Mouse (Mus musculus) limb, embryonic 15.5 days (tissue): ENCODE measurements around the gene Lix1l. TPM values are rescaled to one million over a fixed set of nuclear protein-coding genes. Genes with fewer than 3 reads are reported as not detected.
A peak's percentile ranks its signal among the peaks of the same experiment; 100 is the strongest.

Experiments
- ATAC-seq: fragments of 200-750 bp; cut with Nextera tagmentation; 2 replicates; pipeline ENCODE4 v1.8.0; 2017; ENCODE audit warnings: low read depth, moderate TSS enrichment; ENCODE audit not compliant: insufficient number of reproducible peaks, low FRiP score, low TSS enrichment
- H3K27ac ChIP-seq: fragments of 300-500 bp; sonication (generic); 2 replicates; pipeline ENCODE4 v1.5.1; 2015; ENCODE audit warnings: moderate library complexity, mild to moderate bottlenecking, inconsistent platforms
- H3K27me3 ChIP-seq: fragments of 300-500 bp; sonication (generic); 2 replicates; pipeline ENCODE4 v1.6.1; 2015; ENCODE audit warnings: inconsistent platforms
- H3K36me3 ChIP-seq: fragments of 300-500 bp; sonication (generic); 2 replicates; pipeline ENCODE4 v1.6.1; 2015; ENCODE audit warnings: inconsistent platforms
- H3K4me1 ChIP-seq: fragments of 300-500 bp; sonication (generic); 2 replicates; pipeline ENCODE4 v1.6.1; 2015; ENCODE audit warnings: inconsistent platforms
- H3K4me2 ChIP-seq: fragments of 300-500 bp; sonication (generic); 2 replicates; pipeline ENCODE4 v1.6.1; 2015; ENCODE audit warnings: mild to moderate bottlenecking, inconsistent platforms
- H3K4me3 ChIP-seq: fragments of 300-500 bp; sonication (generic); 2 replicates; pipeline ENCODE4 v1.5.1; 2015; ENCODE audit warnings: mild to moderate bottlenecking, inconsistent platforms
- H3K9ac ChIP-seq: fragments of 300-500 bp; sonication (generic); 2 replicates; pipeline ENCODE4 v1.6.1; 2015; ENCODE audit warnings: inconsistent platforms
- H3K9me3 ChIP-seq: fragments of 300-500 bp; sonication (generic); 2 replicates; pipeline ENCODE4 v1.6.1; 2016; ENCODE audit warnings: inconsistent platforms
- WGBS: fragments of 180-500 bp; shearing (Covaris S2); methylation state at CpG from one replicate; pipeline ENCODE4 v1.1.7; 2015; 5-methylcytosine and 5-hydroxymethylcytosine counted together
- polyA plus RNA-seq: library from polyadenylated mRNA; unstranded; fragments of >200 nt; fragmentation: Nextera tagmentation; extraction: Ambion mirVana; gene quantifications from 2 replicates; pipeline ENCODE4 v1.2.1, GENCODE M21; 2015

Lix1l gene
- polyA plus RNA-seq, 1 experiment from 2014 or later = 9.4 TPM

- Histone ChIP-seq H3K27me3 (no peaks in the 10 kb centered on the region), H3K9me3 (no peaks in the 10 kb centered on the region), H3K4me2 (0 out of 2 replicates have a peak overlapping the region, but pooled peaks have one; percentile 19), H3K36me3 (no peaks in the 10 kb centered on the region), H3K9ac (no peak overlapping the region), H3K4me1 (peaks cover 22% of the 10 kb centered on the region), H3K27ac (peak overlapping the region; percentile 67), H3K4me3 (no peak overlapping the region)
- WGBS = 14% methylated on average over 8 of the region's 8 CpGs
- ATAC-seq = no peak
Measured at GRCm38 (mm10) chr3:96674442-96674841, 73.5 kb downstream of the Lix1l start.

- Histone ChIP-seq H3K4me3 (no peak overlapping the region), H3K27ac (peak overlapping the region; percentile 67; the same call in 1 of the 2 replicates), H3K4me2 (no peak overlapping the region), H3K9ac (no peak overlapping the region), H3K27me3 (no peaks in the 10 kb centered on the region), H3K36me3 (no peaks in the 10 kb centered on the region), H3K4me1 (peaks cover 22% of the 10 kb centered on the region), H3K9me3 (no peaks in the 10 kb centered on the region)
- ATAC-seq = no peak
- 53% methylated on average over 3 of the region's 3 CpGs for WGBS
Measured at GRCm38 (mm10) chr3:96675171-96675570, 74.2 kb downstream of the Lix1l start.

GRCm38 (mm10) chr3:96675690-96676089 is 74.7 kb downstream of the Lix1l start:
- H3K36me3 ChIP-seq = no peaks in the 10 kb centered on the region
- H3K9ac ChIP-seq = no peak overlapping the region
- H3K4me1 ChIP-seq = peaks cover 17% of the 10 kb centered on the region
- H3K4me3 ChIP-seq = no peak overlapping the region
- no peak for ATAC-seq
- no peaks in the 10 kb centered on the region for H3K9me3 ChIP-seq
- no peak overlapping the region for H3K4me2 ChIP-seq
- WGBS = 39% methylated on average over 3 of the region's 3 CpGs
- H3K27ac ChIP-seq = peak overlapping the region; percentile 67; the same call in 1 of the 2 replicates
- H3K27me3 ChIP-seq = no peaks in the 10 kb centered on the region

Other genes with a start within 250 kb of the Lix1l start
- 0.22 and 0.55 TPM in 2 replicates for gene BC107364, start 148.8 kb upstream of the Lix1l start, polyA plus RNA-seq
- 8.7 and 18.4 TPM in 2 replicates for gene Hfe2, start 76.0 kb upstream of the Lix1l start, polyA plus RNA-seq
- gene Txnip, start 43.2 kb upstream of the Lix1l start, polyA plus RNA-seq = 151 and 157 TPM in 2 replicates
- 0.82 and 1.2 TPM in 2 replicates for gene Gm16253, start 24.2 kb upstream of the Lix1l start, polyA plus RNA-seq
- gene Polr3gl, start 7.0 kb upstream of the Lix1l start, polyA plus RNA-seq = 38.9 and 42.0 TPM in 2 replicates
- gene Ankrd34a, start 4.5 kb upstream of the Lix1l start, polyA plus RNA-seq = 1.9 and 2.7 TPM in 2 replicates
- gene Rbm8a, start 28.8 kb downstream of the Lix1l start, polyA plus RNA-seq = 102 and 120 TPM in 2 replicates
- gene Pex11b, start 34.2 kb downstream of the Lix1l start, polyA plus RNA-seq = 56.6 and 57.5 TPM in 2 replicates
- gene Gm42957, start 34.3 kb downstream of the Lix1l start, polyA plus RNA-seq = 0.29 and 0.37 TPM in 2 replicates
- 4.9 and 5.7 TPM in 2 replicates for gene Itga10, start 44.4 kb downstream of the Lix1l start, polyA plus RNA-seq
- 11.4 and 12.8 TPM in 2 replicates for gene Ankrd35, start 69.0 kb downstream of the Lix1l start, polyA plus RNA-seq
- gene Pias3, start 95.2 kb downstream of the Lix1l start, polyA plus RNA-seq = 65.2 and 66.5 TPM in 2 replicates
- gene Nudt17, start 107.4 kb downstream of the Lix1l start, polyA plus RNA-seq = 16.8 and 17.9 TPM in 2 replicates
- 28.0 and 29.7 TPM in 2 replicates for gene Polr3c, start 126.5 kb downstream of the Lix1l start, polyA plus RNA-seq
- 37.8 and 37.9 TPM in 2 replicates for gene Rnf115, start 126.5 kb downstream of the Lix1l start, polyA plus RNA-seq
- 0.06 TPM in 1 of 2 replicates, not detected in the other for gene Pdzk1, start 228.1 kb downstream of the Lix1l start, polyA plus RNA-seq
- 0.14 and 0.20 TPM in 2 replicates for gene Cd160, start 228.2 kb downstream of the Lix1l start, polyA plus RNA-seq